Mouse (Mus musculus) liver, postnatal 0 days (tissue): Measurements from ENCODE around the gene Polk. TPM values are rescaled to one million over a fixed set of nuclear protein-coding genes. Genes with fewer than 3 reads are reported as not detected.

ENCODE experiments used
- ATAC-seq: fragments of 200-750 bp; cut with Nextera tagmentation; 2 replicates; pipeline ENCODE4 v1.8.0; 2017; ENCODE audit warnings: mild to moderate bottlenecking, moderate library complexity
- DNase-seq: peaks from one replicate; pipeline ENCODE4 v3.0.0-alpha.2; 2016
- H3K27ac ChIP-seq: fragments of 300-500 bp; sonication (generic); 2 replicates; pipeline ENCODE4 v1.5.1; 2014; ENCODE audit warnings: antibody characterized with exemption, moderate library complexity, mild to moderate bottlenecking, low read depth
- H3K27me3 ChIP-seq: fragments of 300-500 bp; sonication (generic); 2 replicates; pipeline ENCODE4 v1.6.1; 2014; ENCODE audit warnings: low read length, control low read depth, mixed read lengths; ENCODE audit not compliant: insufficient read depth
- H3K36me3 ChIP-seq: fragments of 300-500 bp; sonication (generic); replicated peaks from 2 replicates; pipeline ENCODE4 v1.6.1; 2014; ENCODE audit warnings: mild to moderate bottlenecking, control low read depth, low read length, moderate library complexity, mixed read lengths; ENCODE audit not compliant: insufficient read depth
- H3K4me1 ChIP-seq: fragments of 300-500 bp; sonication (generic); 2 replicates; pipeline ENCODE4 v1.6.1; 2014; ENCODE audit warnings: antibody characterized with exemption, mild to moderate bottlenecking, control low read depth; ENCODE audit not compliant: insufficient read depth
- H3K4me2 ChIP-seq: fragments of 300-500 bp; sonication (generic); 2 replicates; pipeline ENCODE4 v1.6.1; 2014; ENCODE audit warnings: low read depth, mild to moderate bottlenecking, low read length, moderate library complexity, mixed read lengths
- H3K4me3 ChIP-seq: fragments of 300-500 bp; sonication (generic); 2 replicates; pipeline ENCODE4 v1.5.1; 2014; ENCODE audit warnings: low read depth, low read length
- H3K9ac ChIP-seq: fragments of 300-500 bp; sonication (generic); replicated peaks from 2 replicates; pipeline ENCODE4 v1.6.1; 2014; ENCODE audit warnings: mild to moderate bottlenecking, moderate library complexity
- H3K9me3 ChIP-seq: fragments of 300-500 bp; sonication (generic); 2 replicates; pipeline ENCODE4 v1.6.1; 2016; ENCODE audit warnings: mild to moderate bottlenecking, control low read depth, low read length, mixed read lengths
- CTCF ChIP-seq: sonication (generic); IDR thresholded peaks from 2 replicates; pipeline ENCODE4 v1.5.1; 2016; ENCODE audit warnings: antibody characterized with exemption, low read depth
- EP300 ChIP-seq: IDR thresholded peaks from 2 replicates; pipeline ENCODE4 v1.6.1; 2016; ENCODE audit warnings: antibody characterized with exemption, low read depth, mild to moderate bottlenecking
- WGBS: fragments of 180-500 bp; shearing (Covaris S2); extraction: QIAGEN DNeasy Blood & Tissue Kit; methylation state at CpG from one replicate; pipeline ENCODE4 v1.1.7; 2014; ENCODE audit not compliant: insufficient replicate concordance; 5-methylcytosine and 5-hydroxymethylcytosine counted together
- polyA plus RNA-seq: library from polyadenylated mRNA; unstranded; fragments of >200 nt; fragmentation: Nextera tagmentation; extraction: Ambion mirVana; gene quantifications from 2 replicates; pipeline ENCODE4 v1.2.1, GENCODE M21; 2015

Polk gene
- polyA plus RNA-seq, 1 experiment from 2014 or later: 1.3 TPM

DNA sequence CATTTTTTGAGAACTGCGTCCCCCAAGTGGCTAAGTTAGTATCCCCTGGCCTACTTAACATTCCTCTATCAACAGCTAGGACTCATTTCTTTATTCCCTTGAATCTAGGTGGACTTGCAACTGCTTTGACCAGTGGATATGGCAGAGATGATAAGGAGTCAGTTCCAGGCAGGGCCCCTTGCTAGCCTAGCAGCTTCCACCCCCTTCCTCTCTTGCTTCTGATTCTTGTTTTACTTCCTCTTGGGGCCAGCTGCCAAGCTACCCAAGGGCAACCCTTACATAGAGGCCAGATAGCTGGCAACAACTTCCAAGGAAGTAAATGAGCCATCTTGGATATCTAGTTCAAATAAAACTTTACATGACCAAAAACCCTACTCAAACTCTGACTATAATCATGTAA is 105.5 kb downstream of the Polk start:
- 79% methylated on average over 1 of the region's 1 CpGs for WGBS
- ATAC-seq (no peak), DNase-seq (no peak)
- Histone ChIP-seq H3K4me1 (peaks cover 28% of the 10 kb centered on the region), H3K4me2 (no peak overlapping the region), H3K9ac (no peak overlapping the region), H3K27ac (no peak overlapping the region), H3K36me3 (no peaks in the 10 kb centered on the region), H3K9me3 (0 out of 2 replicates have a peak, but pooled peaks cover 2% of the 10 kb centered on the region), H3K27me3 (no peaks in the 10 kb centered on the region), H3K4me3 (no peak overlapping the region)
- TF ChIP-seq EP300 (no peak), CTCF (no peak)

- H3K9me3 ChIP-seq: 0 out of 2 replicates have a peak, but pooled peaks cover 2% of the 10 kb centered on the region
- peak; percentile 31; the same call in 1 of the 2 replicates for TF ChIP-seq CTCF
- no peak for TF ChIP-seq EP300
- no peak overlapping the region for H3K4me3 ChIP-seq
- no peak overlapping the region for H3K9ac ChIP-seq
- no peaks in the 10 kb centered on the region for H3K27me3 ChIP-seq
- H3K4me2 ChIP-seq: peak overlapping the region; percentile 42; the same call in 1 of the 2 replicates
- DNase-seq (peak; percentile 41), ATAC-seq (no peak)
- H3K36me3 ChIP-seq: no peaks in the 10 kb centered on the region
- 27% methylated on average over 11 of the region's 13 CpGs for WGBS
- peaks cover 28% of the 10 kb centered on the region for H3K4me1 ChIP-seq
- no peak overlapping the region for H3K27ac ChIP-seq
These were observed 106.6 kb downstream of the Polk start for GRCm38 (mm10) chr13:96435793-96436192.

GRCm38 (mm10) chr13:96434899-96435331 is 107.5 kb downstream of the Polk start:
- 58% methylated on average over 5 of the region's 5 CpGs for WGBS
- peaks cover 28% of the 10 kb centered on the region for H3K4me1 ChIP-seq
- no peak overlapping the region for H3K9ac ChIP-seq
- H3K36me3 ChIP-seq: no peaks in the 10 kb centered on the region
- no peak overlapping the region for H3K27ac ChIP-seq
- H3K9me3 ChIP-seq: 0 out of 2 replicates have a peak, but pooled peaks cover 2% of the 10 kb centered on the region
- ATAC-seq (no peak), DNase-seq (peak; percentile 26)
- no peak overlapping the region for H3K4me2 ChIP-seq
- TF ChIP-seq CTCF: no peak
- TF ChIP-seq EP300: no peak
- no peak overlapping the region for H3K4me3 ChIP-seq
- H3K27me3 ChIP-seq: no peaks in the 10 kb centered on the region

GRCm38 (mm10) chr13:96433648-96434190 is 108.7 kb downstream of the Polk start:
- Histone ChIP-seq H3K4me3 (no peak overlapping the region), H3K9me3 (0 out of 2 replicates have a peak, but pooled peaks cover 2% of the 10 kb centered on the region), H3K9ac (no peak overlapping the region), H3K4me1 (peaks cover 28% of the 10 kb centered on the region), H3K27ac (0 out of 2 replicates have a peak overlapping the region, but pooled peaks have one; percentile 41), H3K4me2 (peak overlapping the region; percentile 46), H3K27me3 (no peaks in the 10 kb centered on the region), H3K36me3 (no peaks in the 10 kb centered on the region)
- WGBS: 27% methylated on average over 11 of the region's 11 CpGs
- TF ChIP-seq EP300 (no peak), CTCF (no peak)
- DNase-seq (no peak), ATAC-seq (peak; percentile 7; the same call in 1 of the 2 replicates)

DNA sequence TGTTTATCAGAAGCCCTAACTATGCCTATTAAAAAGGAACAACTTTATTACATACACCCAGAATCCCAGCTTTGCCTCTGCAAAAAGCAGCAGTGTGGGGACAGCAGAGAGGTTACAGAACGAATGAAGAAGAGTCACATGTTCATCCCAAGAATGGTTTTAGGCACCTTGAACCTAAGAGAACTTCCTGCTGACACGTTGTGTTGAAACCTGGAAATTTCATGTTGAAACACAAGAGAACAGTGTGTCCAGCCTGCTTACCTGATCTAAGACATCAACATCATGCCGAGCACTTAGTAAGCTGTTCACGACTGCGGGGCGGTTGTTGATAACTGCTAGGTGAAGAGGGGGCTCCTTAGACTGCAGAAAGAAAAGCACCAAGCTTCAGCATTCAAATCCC is 109.3 kb downstream of the Polk start:
- peak; percentile 4; the same call in 1 of the 2 replicates for TF ChIP-seq EP300
- no peak for TF ChIP-seq CTCF
- no peak for ATAC-seq
- Histone ChIP-seq H3K4me3 (no peak overlapping the region), H3K4me1 (peaks cover 28% of the 10 kb centered on the region), H3K9me3 (0 out of 2 replicates have a peak, but pooled peaks cover 2% of the 10 kb centered on the region), H3K36me3 (no peaks in the 10 kb centered on the region), H3K27me3 (no peaks in the 10 kb centered on the region), H3K4me2 (peak overlapping the region; percentile 46; the same call in 1 of the 2 replicates), H3K27ac (peak overlapping the region; percentile 71), H3K9ac (no peak overlapping the region)
- DNase-seq: no peak
- 60% methylated on average over 6 of the region's 6 CpGs for whole genome bisulfite sequencing

DNA sequence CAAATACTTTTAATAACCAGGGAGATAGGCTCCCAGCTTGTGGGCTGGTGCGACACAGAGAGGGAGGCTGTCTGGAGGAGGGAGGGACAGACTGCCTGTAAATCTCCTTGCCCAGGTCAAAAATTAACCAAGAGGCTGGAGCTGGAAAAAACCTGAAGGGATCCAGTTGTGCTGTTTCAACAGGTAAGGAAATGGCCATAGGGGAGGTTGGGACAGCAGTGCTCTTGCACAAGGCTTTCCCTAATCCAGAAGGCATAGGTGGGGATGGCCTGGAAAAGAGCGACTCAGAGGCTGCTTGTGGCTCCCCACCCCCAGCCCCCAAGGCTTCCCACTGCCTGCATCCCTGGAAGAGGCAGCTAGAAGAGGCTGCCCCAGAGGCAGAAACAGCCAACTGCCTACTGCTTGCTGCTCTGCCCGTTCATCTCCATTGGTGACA is 110.0 kb downstream of the Polk start:
- H3K36me3 ChIP-seq: no peaks in the 10 kb centered on the region
- peak; percentile 85 for ATAC-seq
- no peak overlapping the region for H3K4me3 ChIP-seq
- H3K4me2 ChIP-seq: peak overlapping the region; percentile 33; the same call in 1 of the 2 replicates
- 46% methylated on average over 3 of the region's 3 CpGs for WGBS
- H3K4me1 ChIP-seq: peaks cover 28% of the 10 kb centered on the region
- H3K9me3 ChIP-seq: 0 out of 2 replicates have a peak, but pooled peaks cover 1% of the 10 kb centered on the region
- TF ChIP-seq EP300: no peak
- TF ChIP-seq CTCF: no peak
- H3K27ac ChIP-seq: peak overlapping the region; percentile 71
- no peaks in the 10 kb centered on the region for H3K27me3 ChIP-seq
- no peak overlapping the region for H3K9ac ChIP-seq
- peak; percentile 31 for DNase-seq
